Mouse (Mus musculus) spleen, adult 2 months (tissue): ENCODE results near the gene Phc3. TPM values are rescaled to one million over a fixed set of nuclear protein-coding genes. Genes with fewer than 3 reads are reported as not detected.

Source experiments
- DNase-seq, 2 experiments: peaks; one replicate each; pipeline versions ENCODE4 v3.0.0 to v3.0.0-alpha.2; 2012 to 2021; ENCODE audit warnings: low spot score in 2 of 2, low read depth in 1 of 2
- H3K27ac ChIP-seq: fragments of 200-500 bp; 2 replicates; pipeline ENCODE4 v1.5.1; 2012; ENCODE audit warnings: low read length, inconsistent platforms; ENCODE audit not compliant: insufficient read depth
- H3K27me3 ChIP-seq: fragments of 200-500 bp; 2 replicates; pipeline ENCODE4 v1.6.1; 2012; ENCODE audit warnings: mild to moderate bottlenecking, moderate library complexity, low read length, inconsistent platforms; ENCODE audit not compliant: control insufficient read depth, insufficient read depth
- H3K36me3 ChIP-seq: fragments of 200-500 bp; 2 replicates; pipeline ENCODE4 v1.6.1; 2012; ENCODE audit warnings: mild to moderate bottlenecking, low read length, inconsistent platforms; ENCODE audit not compliant: control insufficient read depth, insufficient read depth
- H3K4me1 ChIP-seq: fragments of 200-500 bp; 2 replicates; pipeline ENCODE4 v1.6.1; 2011; ENCODE audit warnings: inconsistent platforms; ENCODE audit not compliant: control insufficient read depth, insufficient read depth, insufficient read length
- H3K4me3 ChIP-seq: fragments of 200-500 bp; 2 replicates; pipeline ENCODE4 v1.5.1; 2011; ENCODE audit warnings: mild to moderate bottlenecking, inconsistent platforms; ENCODE audit not compliant: insufficient read depth, insufficient read length; ENCODE audit errors: extremely low read depth
- CTCF ChIP-seq: fragments of 200-500 bp; IDR thresholded peaks from 2 replicates; pipeline ENCODE4 v1.5.1; 2011; ENCODE audit warnings: mild to moderate bottlenecking, inconsistent platforms; ENCODE audit not compliant: insufficient read depth, insufficient read length, insufficient replicate concordance; ENCODE audit errors: extremely low read depth
- POLR2A ChIP-seq: fragments of 200-500 bp; IDR thresholded peaks from 2 replicates; pipeline ENCODE4 v1.6.1; 2011; ENCODE audit warnings: low read depth, low read length, inconsistent platforms
- WGBS: fragments of 180-500 bp; shearing (Covaris S2); methylation state at CpG from one replicate; pipeline ENCODE4 v1.1.7; 2018; 5-methylcytosine and 5-hydroxymethylcytosine counted together
- polyA plus RNA-seq: library from polyadenylated mRNA; depleted of rRNA; stranded (reverse); fragments of >200 nt; gene quantifications from 2 replicates; pipeline ENCODE4 v1.2.3, GENCODE M21; 2012

Gene Phc3
- polyA plus RNA-seq, 1 experiment: 27.0 TPM

GRCm38 (mm10) chr3:31001048-31001676, 31.9 kb upstream of the Phc3 start:
- 76% methylated on average over 3 of the region's 3 CpGs for WGBS
- DNase-seq: no peak
- TF ChIP-seq POLR2A (no peak), CTCF (no peak)
- no peaks in the 10 kb centered on the region for H3K27me3 ChIP-seq
- H3K4me1 ChIP-seq: peaks cover 8% of the 10 kb centered on the region; the same call in 1 of the 2 replicates
- H3K4me3 ChIP-seq: no peak overlapping the region
- H3K36me3 ChIP-seq: no peaks in the 10 kb centered on the region
- no peak overlapping the region for H3K27ac ChIP-seq

GRCm38 (mm10) chr3:31000018-31000407, 30.8 kb upstream of the Phc3 start:
- 30% methylated on average over 4 of the region's 4 CpGs for WGBS
- Histone ChIP-seq H3K4me1 (peaks cover 8% of the 10 kb centered on the region; the same call in 1 of the 2 replicates), H3K4me3 (no peak overlapping the region), H3K27ac (peak overlapping the region; percentile 37; the same call in 1 of the 2 replicates), H3K27me3 (no peaks in the 10 kb centered on the region), H3K36me3 (no peaks in the 10 kb centered on the region)
- no peak for TF ChIP-seq CTCF
- TF ChIP-seq POLR2A: no peak
- DNase-seq: peak in 1 of 2 experiments; percentile 26

- TF ChIP-seq POLR2A: no peak
- no peak for TF ChIP-seq CTCF
- WGBS: 90% methylated on average over 10 of the region's 10 CpGs
- H3K4me1 ChIP-seq: peaks cover 8% of the 10 kb centered on the region; the same call in 1 of the 2 replicates
- peak overlapping the region; percentile 37; the same call in 1 of the 2 replicates for H3K27ac ChIP-seq
- DNase-seq: no peak
- no peaks in the 10 kb centered on the region for H3K36me3 ChIP-seq
- no peaks in the 10 kb centered on the region for H3K27me3 ChIP-seq
- H3K4me3 ChIP-seq: no peak overlapping the region
Observed at GRCm38 (mm10) chr3:30999401-31000017, 30.3 kb upstream of the Phc3 start.

GRCm38 (mm10) chr3:30996688-30997014, 27.4 kb upstream of the Phc3 start:
- Histone ChIP-seq H3K27me3 (no peaks in the 10 kb centered on the region), H3K27ac (no peak overlapping the region), H3K36me3 (no peaks in the 10 kb centered on the region), H3K4me3 (no peak overlapping the region), H3K4me1 (peaks cover 8% of the 10 kb centered on the region; the same call in 1 of the 2 replicates)
- DNase-seq: no peak
- WGBS: 54% methylated on average over 4 of the region's 4 CpGs
- TF ChIP-seq CTCF (no peak), POLR2A (no peak)

GRCm38 (mm10) chr3:30995899-30996687, 26.9 kb upstream of the Phc3 start:
- DNase-seq: no peak
- H3K4me1 ChIP-seq: peaks cover 8% of the 10 kb centered on the region; the same call in 1 of the 2 replicates
- peak overlapping the region; percentile 90 for H3K4me3 ChIP-seq
- no peak for TF ChIP-seq CTCF
- no peak for TF ChIP-seq POLR2A
- H3K27ac ChIP-seq: peak overlapping the region; percentile 15; the same call in 1 of the 2 replicates
- WGBS: 2% methylated on average over 49 of the region's 49 CpGs
- H3K27me3 ChIP-seq: no peaks in the 10 kb centered on the region
- H3K36me3 ChIP-seq: no peaks in the 10 kb centered on the region

GRCm38 (mm10) chr3:30995283-30995898, 26.2 kb upstream of the Phc3 start, which contains the start of gene Prkci:
TSS of gene Prkci (plus strand) at chr3:30995747.
- Histone ChIP-seq H3K4me3 (peak within 1 kb of the TSS; percentile 90), H3K27ac (peak within 1 kb of the TSS; percentile 67), H3K27me3 (no peaks in the 10 kb centered on the region), H3K4me1 (peaks cover 7% of the 10 kb centered on the region; the same call in 1 of the 2 replicates), H3K36me3 (no peaks in the 10 kb centered on the region)
- TF ChIP-seq CTCF (no peak), POLR2A (peak; percentile 23; the same call in 1 of the 2 replicates)
- WGBS: under 1% methylated on average over 48 of the region's 50 CpGs
- DNase-seq: peak; percentile 78 to 90
